Mouse (Mus musculus) bone marrow, adult 2 months (tissue): ENCODE measurements around the gene Il6ra.

Experiments
- CTCF ChIP-seq: fragments of 200-500 bp; IDR thresholded peaks from 2 replicates; pipeline ENCODE4 v1.5.1; 2011; ENCODE audit warnings: low read length, control low read depth; ENCODE audit not compliant: control insufficient read depth, insufficient read depth
- POLR2A ChIP-seq: fragments of 200-500 bp; IDR thresholded peaks from 2 replicates; pipeline ENCODE4 v1.6.1; 2011; ENCODE audit warnings: low read depth, mild to moderate bottlenecking, control low read depth, low read length, borderline replicate concordance; ENCODE audit not compliant: control insufficient read depth

DNA sequence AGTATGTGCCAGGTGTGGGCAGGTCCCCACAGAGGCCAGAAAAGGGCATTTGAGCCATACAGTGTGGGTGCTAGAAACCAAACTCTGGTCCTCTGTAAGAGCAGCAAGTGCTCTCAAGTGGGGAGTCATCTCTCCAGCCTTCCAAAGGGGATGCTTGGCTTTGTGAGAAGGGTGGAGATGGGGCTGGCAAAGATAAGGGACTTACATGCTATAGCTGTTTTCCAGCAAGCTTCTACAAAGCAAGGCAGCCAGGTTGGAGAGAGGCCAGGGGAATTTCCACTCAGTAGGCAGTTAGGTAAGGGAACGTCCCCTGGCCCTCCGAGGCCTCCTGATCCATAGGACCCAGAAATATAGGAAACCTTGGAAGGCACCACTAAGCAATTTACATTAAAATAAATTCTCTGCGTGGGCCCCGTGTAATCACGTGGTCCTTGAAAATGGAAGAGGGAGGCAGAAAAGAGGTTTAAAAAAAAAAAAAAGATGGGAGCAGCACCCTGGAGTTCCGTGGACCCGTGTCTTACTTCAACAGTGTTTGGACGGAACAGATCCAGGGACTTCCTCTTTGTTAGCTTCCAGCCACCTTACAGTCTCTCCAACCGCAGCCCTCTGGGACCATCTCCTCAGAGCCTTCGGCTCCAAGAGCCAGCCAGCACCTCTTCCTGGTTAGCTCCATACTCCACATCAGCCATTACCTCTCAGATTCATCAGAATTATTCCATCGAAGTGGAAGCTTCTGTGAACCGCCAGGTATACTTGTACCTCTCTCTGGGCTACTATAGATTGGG, 92.5 kb downstream of the Il6ra start:
- TF ChIP-seq CTCF (no peak), POLR2A (no peak)
